Mouse (Mus musculus) CH12.LX (cell line): ENCODE data around the gene Gm45618.

Source experiments
- BHLHE40 ChIP-seq: IDR thresholded peaks from 2 replicates; pipeline ENCODE4 v1.6.1; 2011; ENCODE audit warnings: mild to moderate bottlenecking, low read depth, low read length, improper control_type of control experiment
- CTCF ChIP-seq, 2 experiments: IDR thresholded peaks in 1 of 2; conservative IDR thresholded peaks in 1 of 2; 2 replicates each; pipeline ENCODE4 v1.5.1; 2011 to 2012; ENCODE audit warnings: low read depth in 2 of 2, low read length in 2 of 2, improper control_type of control experiment in 1 of 2, inconsistent platforms in 1 of 2, mild to moderate bottlenecking in 1 of 2, moderate library complexity in 1 of 2
- EP300 ChIP-seq: IDR thresholded peaks from 2 replicates; pipeline ENCODE4 v1.6.1; 2011; ENCODE audit warnings: low read length, improper control_type of control experiment
- NELFE ChIP-seq: IDR thresholded peaks from 2 replicates; pipeline ENCODE4 v1.6.1; 2011; ENCODE audit warnings: low read depth, low read length, improper control_type of control experiment
- POLR2A ChIP-seq: IDR thresholded peaks from 2 replicates; pipeline ENCODE4 v1.6.1; 2011; ENCODE audit warnings: low read depth, mild to moderate bottlenecking, improper control_type of control experiment, low read length
- POLR2AphosphoS2 ChIP-seq: IDR thresholded peaks from 2 replicates; pipeline ENCODE4 v1.6.1; 2011; ENCODE audit warnings: low read depth, low read length, improper control_type of control experiment
- TBP ChIP-seq: conservative IDR thresholded peaks from 2 replicates; pipeline ENCODE4 v1.6.1; 2011; ENCODE audit warnings: low read depth, low read length, improper control_type of control experiment
- USF1 ChIP-seq: IDR thresholded peaks from 2 replicates; pipeline ENCODE4 v1.6.1; 2014; ENCODE audit warnings: low read depth, mild to moderate bottlenecking, inconsistent platforms, low read length, improper control_type of control experiment

DNA sequence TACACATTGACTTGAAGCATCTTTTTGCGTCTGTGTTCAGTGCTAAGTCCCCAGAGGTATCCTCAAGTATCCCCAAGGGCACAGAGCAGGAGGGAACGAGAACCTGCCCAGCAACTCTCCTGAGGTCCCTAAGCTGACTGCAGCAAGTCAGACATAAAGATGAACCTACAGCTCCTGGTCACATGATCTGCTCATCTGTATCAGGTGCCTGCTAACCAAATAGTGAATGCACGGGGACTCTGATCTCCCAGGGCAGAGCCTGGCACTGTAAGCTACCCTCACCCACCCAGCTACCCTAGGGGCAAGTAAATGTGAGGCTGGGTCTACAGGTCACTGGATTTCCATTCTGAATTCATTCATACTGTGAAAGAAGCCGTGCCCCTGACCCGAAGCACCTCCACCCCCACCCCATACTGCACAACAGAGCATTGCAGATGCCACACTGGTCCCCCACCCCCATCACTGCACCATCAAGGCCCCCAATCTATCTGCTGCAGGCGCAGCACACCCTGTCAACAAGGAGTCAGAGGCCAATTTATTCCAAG, 26.8 kb downstream of the Gm45618 start:
- TF ChIP-seq CTCF (conservative IDR thresholded peaks at IDR 0.05 in 1 of 2, IDR thresholded peaks at IDR 0.05 in 1 of 2; ENCODE audit: low read depth in 2 of 2, low read length in 2 of 2): no peak
- TF ChIP-seq NELFE: no peak
- no peak for TF ChIP-seq POLR2AphosphoS2
- TF ChIP-seq POLR2A: no peak
- no peak for TF ChIP-seq USF1
- TF ChIP-seq TBP: no peak
- TF ChIP-seq EP300: no peak
- TF ChIP-seq BHLHE40: no peak
